Mouse (Mus musculus) C2C12 (cell line): ENCODE measurements at regions not wholly inside any gene's neighbourhood (a gene's known extent, or its start where the extent isn't known, plus 50 kb on each side); places are given as distances from the start of the nearest gene placed in this dataset.

Source experiments
- H3K27me3 ChIP-seq: one replicate; pipeline ENCODE4 v1.6.1; 2011; ENCODE audit not compliant: control insufficient read depth, insufficient read depth, insufficient read length
- H3K36me3 ChIP-seq: one replicate; pipeline ENCODE4 v1.6.1; 2011; ENCODE audit not compliant: control insufficient read depth, insufficient read depth
- H3K4me3 ChIP-seq: one replicate; pipeline ENCODE4 v1.5.1; 2011; ENCODE audit warnings: mild to moderate bottlenecking, control low read depth; ENCODE audit not compliant: poor library complexity, insufficient read depth, severe bottlenecking
- H3K79me2 ChIP-seq: one replicate; pipeline ENCODE4 v1.6.1; 2011; ENCODE audit not compliant: control insufficient read depth, insufficient read depth
- H3K79me3 ChIP-seq: one replicate; pipeline ENCODE4 v1.6.1; 2011; ENCODE audit warnings: low read depth, control low read depth
- H3ac ChIP-seq: one replicate; pipeline ENCODE3; 2011; ENCODE audit warnings: low read depth; ENCODE audit not compliant: control insufficient read depth, insufficient read length
- CEBPB ChIP-seq: IDR thresholded peaks from one replicate; pipeline ENCODE4 v1.6.1; 2011; ENCODE audit warnings: low read depth, mild to moderate bottlenecking, control low read depth, moderate library complexity
- CTCF ChIP-seq: IDR thresholded peaks from one replicate; pipeline ENCODE4 v1.5.1; 2011; ENCODE audit not compliant: control insufficient read depth, insufficient read depth, insufficient read length
- FOSL1 ChIP-seq: IDR thresholded peaks from one replicate; pipeline ENCODE4 v1.8.0; 2011; ENCODE audit warnings: mild to moderate bottlenecking, low read length; ENCODE audit not compliant: poor library complexity, insufficient read depth, severe bottlenecking
- MAX ChIP-seq: IDR thresholded peaks from one replicate; pipeline ENCODE4 v1.6.1; 2011; ENCODE audit warnings: mild to moderate bottlenecking, control low read depth
- MYOD1 ChIP-seq: IDR thresholded peaks from one replicate; pipeline ENCODE4 v1.6.1; 2011; ENCODE audit warnings: low read depth; ENCODE audit not compliant: control insufficient read depth, insufficient read length
- MYOG ChIP-seq: IDR thresholded peaks from one replicate; pipeline ENCODE4 v1.6.1; 2011; ENCODE audit not compliant: control insufficient read depth, insufficient read length; ENCODE audit errors: extremely low read depth
- USF1 ChIP-seq: IDR thresholded peaks from one replicate; pipeline ENCODE4 v1.6.1; 2011; ENCODE audit warnings: low read depth, mild to moderate bottlenecking, control low read depth, moderate library complexity

GRCm38 (mm10) chr2:160455617-160456016 lies 88.8 kb upstream of the Mafb start:
- no peak for TF ChIP-seq MYOD1
- TF ChIP-seq FOSL1 = no peak
- TF ChIP-seq USF1 = no peak
- TF ChIP-seq CTCF = no peak
- no peak for TF ChIP-seq MAX
- TF ChIP-seq CEBPB = no peak
- TF ChIP-seq MYOG = no peak
- no peaks in the 10 kb centered on the region for H3K79me2 ChIP-seq

GRCm38 (mm10) chr2:160456681-160457080 lies 89.8 kb upstream of the Mafb start:
- H3K27me3 ChIP-seq = no peaks in the 10 kb centered on the region
- no peaks in the 10 kb centered on the region for H3K79me2 ChIP-seq
- TF ChIP-seq CEBPB = no peak
- TF ChIP-seq USF1 = no peak
- no peak for TF ChIP-seq CTCF
- TF ChIP-seq MYOG = no peak
- no peak for TF ChIP-seq FOSL1
- no peak for TF ChIP-seq MAX
- TF ChIP-seq MYOD1 = no peak
- no peaks in the 10 kb centered on the region for H3K79me3 ChIP-seq
- no peaks in the 10 kb centered on the region for H3K36me3 ChIP-seq
- no peak overlapping the region for H3ac ChIP-seq
- no peak overlapping the region for H3K4me3 ChIP-seq

More at GRCm38 (mm10) chr2:160455617-160456016, 88.8 kb upstream of the Mafb start:
- Histone ChIP-seq H3K4me3 (no peak overlapping the region), H3K79me3 (no peaks in the 10 kb centered on the region), H3ac (no peak overlapping the region), H3K27me3 (no peaks in the 10 kb centered on the region), H3K36me3 (no peaks in the 10 kb centered on the region)

GRCm38 (mm10) chr2:160471561-160471960 lies 104.7 kb upstream of the Mafb start:
- Histone ChIP-seq H3K79me2 (no peaks in the 10 kb centered on the region), H3ac (no peak overlapping the region), H3K36me3 (no peaks in the 10 kb centered on the region), H3K4me3 (no peak overlapping the region), H3K27me3 (peaks cover 3% of the 10 kb centered on the region), H3K79me3 (no peaks in the 10 kb centered on the region)
- TF ChIP-seq MYOG (no peak), MAX (no peak), MYOD1 (no peak), FOSL1 (no peak), USF1 (no peak), CTCF (no peak), CEBPB (no peak)

GRCm38 (mm10) chr2:160476181-160476580 lies 109.3 kb upstream of the Mafb start:
- Histone ChIP-seq H3K27me3 (peaks cover 3% of the 10 kb centered on the region), H3K79me3 (no peaks in the 10 kb centered on the region), H3K4me3 (no peak overlapping the region), H3K79me2 (no peaks in the 10 kb centered on the region), H3ac (no peak overlapping the region), H3K36me3 (no peaks in the 10 kb centered on the region)
- TF ChIP-seq MAX (no peak), MYOD1 (no peak), FOSL1 (no peak), CTCF (no peak), CEBPB (no peak), MYOG (no peak), USF1 (no peak)

GRCm38 (mm10) chr2:160479240-160479639 lies 112.4 kb upstream of the Mafb start:
- Histone ChIP-seq H3K79me3 (no peaks in the 10 kb centered on the region), H3K36me3 (no peaks in the 10 kb centered on the region), H3K4me3 (no peak overlapping the region), H3K27me3 (peaks cover 3% of the 10 kb centered on the region), H3ac (no peak overlapping the region), H3K79me2 (no peaks in the 10 kb centered on the region)
- no peak for TF ChIP-seq USF1
- TF ChIP-seq CEBPB = no peak

GRCm38 (mm10) chr2:160485097-160485496 lies 118.2 kb upstream of the Mafb start:
- H3K36me3 ChIP-seq = no peaks in the 10 kb centered on the region
- H3K27me3 ChIP-seq = no peaks in the 10 kb centered on the region
- no peak for TF ChIP-seq CTCF
- no peak for TF ChIP-seq FOSL1
- no peak for TF ChIP-seq MAX
- no peak for TF ChIP-seq USF1
- TF ChIP-seq MYOD1 = no peak
- no peak for TF ChIP-seq MYOG
- no peak for TF ChIP-seq CEBPB
- no peaks in the 10 kb centered on the region for H3K79me3 ChIP-seq
- H3K79me2 ChIP-seq = no peaks in the 10 kb centered on the region
- H3ac ChIP-seq = no peak overlapping the region
- no peak overlapping the region for H3K4me3 ChIP-seq
